Mouse (Mus musculus) right cerebral cortex, postnatal 10 days (tissue): ENCODE measurements around the gene Ephb2.

Source experiments
- DNase-seq, 2 experiments: peaks; one replicate each; pipeline ENCODE4 v3.0.0; 2021; ENCODE audit warnings: low spot score in 2 of 2

Gene Ephb2

DNA sequence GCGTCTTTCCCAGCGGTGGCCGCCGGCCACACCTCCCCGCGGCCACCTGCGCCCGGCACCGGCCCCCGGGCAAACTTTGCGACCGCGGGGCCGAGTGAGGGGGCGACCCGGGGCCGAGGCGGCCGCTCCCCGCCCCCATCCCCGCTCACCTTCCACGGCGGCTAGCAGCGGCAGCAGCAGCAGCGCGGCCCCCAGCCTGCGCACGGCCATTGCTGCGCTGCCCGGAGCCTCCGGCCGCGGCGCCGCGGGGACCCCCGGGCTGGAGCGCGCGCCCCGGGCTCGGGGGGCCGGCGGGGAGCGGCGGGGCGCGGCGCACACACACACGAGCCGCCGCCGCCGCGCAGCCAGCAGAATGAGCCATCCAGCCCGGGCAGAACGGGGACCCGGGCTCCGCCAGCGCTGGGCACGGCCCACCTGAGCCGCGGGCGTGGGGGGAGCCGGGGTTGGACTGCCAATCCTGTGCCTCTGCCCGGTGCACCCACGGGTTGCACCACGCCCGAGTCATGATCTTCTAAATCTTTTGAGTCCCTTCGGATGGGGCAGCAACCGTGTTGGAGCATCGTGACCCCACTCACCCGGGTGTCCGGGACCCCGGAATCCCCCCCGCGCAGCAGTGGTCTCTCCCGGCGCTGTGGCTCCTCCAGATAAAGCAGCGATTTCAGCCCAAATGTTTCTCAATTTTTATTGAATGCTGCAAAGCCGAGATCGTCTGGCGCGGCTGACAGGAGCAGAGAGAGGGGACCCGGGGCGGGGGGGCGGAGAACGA, at the start of gene Ephb2:
Ephb2 (minus strand) TSS at position 368 of the 766 bp plus-strand sequence.
- DNase-seq = peak; percentile 82 to 85

DNA sequence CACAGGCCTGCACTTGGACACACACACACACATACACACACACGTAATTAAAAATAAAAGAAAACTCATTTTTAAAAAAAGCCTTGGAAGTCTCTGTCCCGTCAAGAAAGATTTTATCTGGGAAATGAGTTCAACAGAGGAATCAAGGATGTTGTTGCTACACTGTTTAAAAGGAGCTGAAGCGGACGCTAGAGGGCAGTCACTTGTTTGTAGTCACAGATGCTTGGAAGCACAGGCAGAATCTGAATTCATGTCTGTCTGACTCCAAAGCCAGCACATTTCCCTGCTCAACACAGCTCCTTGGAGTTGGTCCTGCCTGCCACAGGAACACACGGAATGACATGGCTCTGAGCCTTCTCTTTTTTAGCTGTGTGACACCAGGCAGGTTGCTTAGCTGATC, 42.8 kb upstream of the Ephb2 start:
- DNase-seq = no peak

DNA sequence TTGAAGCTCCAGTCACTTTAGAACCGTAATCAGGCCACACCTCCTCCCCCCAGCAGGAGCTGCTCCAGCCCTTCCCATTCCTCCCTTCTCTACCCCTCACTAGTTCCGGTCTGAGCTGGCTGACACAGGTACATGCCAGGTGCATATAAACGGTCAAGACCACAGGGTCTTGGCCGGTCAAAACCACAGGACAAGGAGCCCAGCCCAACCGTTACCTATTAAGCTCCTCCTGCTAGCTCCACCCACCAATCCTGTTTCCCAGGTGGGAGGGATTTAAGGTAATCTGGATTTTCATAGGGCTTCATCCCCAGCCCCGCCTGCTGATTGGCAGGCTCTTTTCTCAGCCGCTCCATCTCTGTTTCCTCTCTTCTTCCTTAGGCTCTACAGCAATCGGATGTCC, 42.4 kb upstream of the Ephb2 start:
- no peak for DNase-seq

DNA sequence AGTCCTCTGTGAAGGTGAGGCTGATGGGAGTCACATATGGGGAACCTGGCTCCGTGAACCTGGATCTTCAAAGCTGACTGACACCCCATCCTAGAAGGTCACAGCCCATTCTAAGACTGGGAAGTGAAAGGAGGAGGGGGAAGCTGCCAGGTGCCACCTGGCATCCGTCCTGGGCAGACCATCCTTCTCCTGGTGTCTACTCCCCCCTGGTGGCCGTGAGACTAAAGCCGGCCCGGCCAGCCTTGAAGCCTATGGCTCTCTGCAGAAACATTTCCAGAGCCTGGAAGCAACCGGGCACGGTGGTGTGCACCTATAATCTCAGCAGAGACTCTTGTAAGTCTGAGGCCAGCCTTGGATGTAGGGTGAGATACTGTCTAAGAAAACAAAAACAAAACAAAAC, 41.2 kb upstream of the Ephb2 start:
- DNase-seq = peak; percentile 53 to 76

DNA sequence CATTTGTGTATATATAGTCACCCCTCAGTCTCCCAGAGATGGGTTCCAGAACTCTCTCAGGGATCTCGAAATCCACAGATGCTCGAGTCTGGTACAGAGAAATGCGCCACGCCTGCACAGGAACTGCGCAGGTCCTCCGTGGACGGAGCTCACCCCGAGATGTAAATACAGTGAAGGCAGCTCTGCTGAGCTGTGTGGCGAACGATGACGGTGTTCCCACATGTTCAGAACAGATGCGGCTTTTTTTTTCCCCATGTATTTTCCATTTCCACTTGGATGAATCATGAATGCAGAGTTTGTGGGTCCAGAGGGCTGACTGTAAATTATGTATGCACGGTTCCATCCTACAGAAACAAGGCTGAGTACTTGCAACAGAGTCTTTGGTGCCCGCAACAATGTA, 39.2 kb upstream of the Ephb2 start:
- no peak for DNase-seq

DNA sequence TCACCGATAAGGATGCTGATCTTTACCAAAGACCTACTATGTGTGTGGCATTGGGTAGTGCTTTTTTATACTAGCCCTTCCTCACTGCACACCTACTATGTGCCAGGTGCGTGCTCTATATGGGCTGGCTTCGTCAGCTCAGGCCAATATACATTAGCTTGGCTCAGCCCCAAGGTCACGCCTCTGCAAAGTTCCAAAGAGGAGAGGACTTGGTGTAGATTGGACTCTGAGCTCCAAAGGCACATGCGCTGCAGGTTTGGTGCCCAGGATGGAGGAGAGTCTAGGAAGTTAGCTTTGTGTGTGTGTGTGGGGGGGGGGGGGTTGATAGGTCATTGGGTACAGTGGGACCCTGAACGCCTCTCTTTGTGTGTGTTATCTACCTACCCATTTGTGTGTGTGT, 32.6 kb upstream of the Ephb2 start:
- DNase-seq = no peak

DNA sequence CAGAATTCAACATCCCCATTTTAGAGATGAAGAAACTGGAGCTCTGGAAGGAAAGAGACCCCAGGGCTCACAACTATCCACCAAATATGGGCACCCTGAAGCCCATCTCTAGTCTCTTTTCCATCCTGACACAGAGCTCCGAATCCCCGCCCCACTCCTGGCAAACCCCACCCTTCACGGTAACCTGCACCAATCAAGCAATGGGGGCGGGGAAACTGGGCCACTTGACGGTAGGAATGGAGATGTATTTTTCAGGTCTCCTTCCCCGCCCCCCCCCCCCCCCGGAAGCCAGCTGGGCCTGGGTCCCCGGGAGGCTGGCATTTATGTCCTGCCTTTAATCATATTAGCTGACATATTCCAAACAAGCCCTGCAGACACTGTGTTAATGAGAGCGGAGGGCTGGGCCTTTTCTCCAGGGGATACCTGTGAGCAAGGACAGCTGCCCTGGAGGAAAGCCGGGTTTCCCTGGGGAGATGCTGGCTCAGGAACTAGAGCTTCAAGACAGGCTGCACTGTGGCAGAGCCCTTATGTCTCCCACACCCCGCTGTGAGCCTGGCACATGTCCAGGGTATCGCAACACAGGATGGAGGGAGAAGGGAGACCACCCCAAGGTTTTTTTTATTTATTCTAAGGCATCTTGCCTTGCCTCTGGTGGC, 32.0 kb upstream of the Ephb2 start:
- peak in 1 of 2 experiments; percentile 53 for DNase-seq

DNA sequence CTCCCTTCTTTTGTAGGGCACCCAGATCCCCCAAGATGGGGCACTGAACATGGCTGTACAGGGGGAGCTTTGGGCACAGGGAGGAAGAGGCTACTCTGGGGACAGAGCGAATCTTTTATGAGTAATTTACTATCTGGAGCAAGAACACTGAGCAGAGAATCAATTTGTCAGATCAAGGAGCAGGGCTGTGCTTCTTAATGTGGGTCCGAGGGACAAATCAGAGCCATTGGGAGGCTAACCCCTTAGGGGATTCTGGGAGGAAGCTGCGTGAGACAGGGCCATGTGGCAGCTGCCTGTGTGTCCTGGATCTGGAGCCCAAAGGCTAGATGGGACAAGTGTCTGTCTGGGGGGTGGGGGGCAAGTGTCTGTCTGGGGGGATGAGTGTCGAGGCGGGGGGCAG, 29.7 kb upstream of the Ephb2 start:
- DNase-seq = no peak

DNA sequence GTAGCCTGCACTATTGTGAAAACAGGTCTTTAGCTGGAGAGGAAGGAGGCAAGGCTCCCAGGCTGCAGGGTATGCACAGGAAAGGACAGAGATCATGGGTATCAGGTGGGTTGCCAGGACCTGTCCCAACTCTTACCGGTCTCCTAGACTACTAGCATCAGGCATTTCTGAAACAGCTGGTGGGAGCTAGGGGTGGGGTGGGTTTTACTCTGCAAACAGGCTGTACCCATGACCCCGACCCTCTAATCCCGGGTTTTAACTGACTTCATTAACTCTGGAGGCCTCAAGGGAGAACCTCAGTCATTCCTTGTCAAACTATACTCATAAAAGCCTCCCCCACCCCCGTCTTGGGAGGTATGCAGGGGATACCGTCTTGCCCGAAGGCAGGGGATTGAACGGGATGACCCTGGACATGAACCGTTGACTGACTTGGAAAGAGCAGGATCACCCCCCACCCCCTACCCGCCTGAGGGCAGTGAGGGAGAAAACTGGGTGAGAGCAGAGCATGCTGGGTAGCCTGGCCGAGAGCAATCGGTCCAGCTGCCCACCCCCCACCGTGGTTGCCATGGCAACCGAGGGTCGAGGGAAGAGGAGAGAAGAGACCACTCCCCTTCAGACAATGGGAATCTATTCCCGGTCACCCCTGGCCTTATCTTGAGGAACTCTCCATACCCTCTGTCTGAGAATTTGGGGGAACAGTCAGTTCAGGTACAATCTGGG, 29.1 kb upstream of the Ephb2 start:
- no peak for DNase-seq

DNA sequence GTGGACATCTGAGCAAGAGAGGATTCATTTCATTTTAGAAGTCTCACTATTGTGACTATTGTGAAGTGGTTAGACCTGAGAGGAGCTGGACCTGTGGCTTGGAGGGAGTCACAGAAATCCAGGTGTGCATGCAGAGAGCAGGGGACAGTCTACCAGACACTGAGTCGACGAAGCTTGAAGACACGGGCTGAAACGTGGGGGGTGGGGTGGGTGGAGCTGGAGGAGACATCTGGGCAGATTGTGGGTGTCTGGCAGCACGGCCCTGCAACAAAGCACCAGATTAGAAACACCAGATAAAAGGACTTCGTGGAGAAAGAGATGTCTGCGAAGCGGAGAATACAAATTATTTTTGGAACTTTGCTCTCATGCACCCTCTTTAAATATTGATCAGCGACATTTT, 27.7 kb upstream of the Ephb2 start:
- DNase-seq = no peak

DNA sequence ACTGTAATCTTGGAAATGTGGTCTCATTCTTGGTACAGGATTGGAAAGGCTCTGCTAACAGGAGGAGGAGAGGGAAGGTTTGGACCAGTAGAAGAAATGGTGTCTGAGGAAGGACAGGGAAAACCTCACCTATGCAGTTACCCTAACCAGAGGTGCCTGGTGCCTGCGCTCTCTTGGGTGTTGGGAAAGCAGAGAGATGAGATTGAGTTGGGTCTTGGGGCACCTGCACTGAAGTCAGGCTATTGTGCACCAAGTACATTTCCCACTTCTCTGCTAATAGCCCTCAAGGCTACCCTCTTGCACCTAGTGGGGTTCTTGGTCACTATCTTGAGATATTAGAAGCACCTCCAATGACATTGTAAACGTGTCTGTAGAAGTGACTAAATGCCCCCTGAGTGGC, 26.6 kb upstream of the Ephb2 start:
- no peak for DNase-seq

DNA sequence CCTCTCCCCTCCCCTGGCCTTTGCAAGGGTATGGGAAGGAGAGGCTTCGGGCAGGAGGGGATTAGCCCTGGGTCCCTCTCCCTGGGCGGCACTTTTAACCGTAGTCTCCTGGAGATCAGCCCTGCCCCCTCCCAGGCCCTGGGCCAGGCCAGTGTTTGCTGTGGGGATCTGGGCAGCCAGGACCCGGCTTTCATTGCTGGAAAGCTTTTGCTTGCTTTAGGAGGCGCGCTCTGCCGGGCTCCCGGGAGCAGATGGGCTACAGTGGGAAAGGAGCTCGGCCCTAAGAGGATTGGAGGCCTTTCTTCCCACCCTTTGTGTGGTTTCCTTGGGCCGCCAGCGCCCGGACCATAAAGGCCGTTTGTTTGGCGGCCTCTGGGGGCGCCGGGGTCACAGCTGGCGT, 26.0 kb upstream of the Ephb2 start:
- DNase-seq = peak; percentile 39 to 50

DNA sequence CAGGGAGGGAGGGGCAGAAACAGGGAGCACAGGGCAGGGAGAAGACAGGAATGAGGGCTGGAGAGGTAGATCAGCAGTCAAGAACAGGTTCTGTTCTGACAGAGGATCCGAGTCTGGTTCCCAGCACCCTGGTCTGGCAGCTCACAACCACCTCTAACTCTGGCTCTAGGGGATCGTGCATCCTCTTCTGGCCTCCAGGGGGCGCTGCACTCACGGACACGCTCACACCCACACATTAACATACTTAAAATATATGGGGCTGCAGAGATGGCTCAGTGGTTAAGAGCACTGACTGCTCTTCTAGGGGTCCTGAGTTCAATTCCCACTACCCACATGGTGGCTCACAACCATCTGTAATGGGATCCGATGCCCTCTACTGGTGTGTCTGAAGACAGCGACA, 24.2 kb upstream of the Ephb2 start:
- no peak for DNase-seq

DNA sequence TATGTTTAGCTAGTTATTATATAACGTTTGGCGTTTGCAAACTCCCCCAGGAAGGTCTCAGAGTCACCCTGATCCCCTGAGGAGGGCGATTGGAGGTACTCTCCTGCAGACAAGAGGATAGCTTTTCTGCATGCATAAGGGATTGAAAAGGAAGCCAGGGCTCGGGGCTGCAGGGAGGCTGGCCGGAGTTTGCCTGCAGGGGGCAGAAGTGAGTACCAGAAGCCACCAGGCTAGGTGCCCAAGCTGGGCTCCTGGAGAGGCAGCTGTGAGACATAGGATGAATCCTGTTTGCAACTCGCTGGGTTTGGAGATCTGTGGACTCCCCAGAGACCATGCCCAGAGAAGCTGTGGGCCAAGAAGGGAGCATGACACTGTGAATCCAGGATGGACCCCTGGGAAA, 19.3 kb upstream of the Ephb2 start:
- DNase-seq = no peak

DNA sequence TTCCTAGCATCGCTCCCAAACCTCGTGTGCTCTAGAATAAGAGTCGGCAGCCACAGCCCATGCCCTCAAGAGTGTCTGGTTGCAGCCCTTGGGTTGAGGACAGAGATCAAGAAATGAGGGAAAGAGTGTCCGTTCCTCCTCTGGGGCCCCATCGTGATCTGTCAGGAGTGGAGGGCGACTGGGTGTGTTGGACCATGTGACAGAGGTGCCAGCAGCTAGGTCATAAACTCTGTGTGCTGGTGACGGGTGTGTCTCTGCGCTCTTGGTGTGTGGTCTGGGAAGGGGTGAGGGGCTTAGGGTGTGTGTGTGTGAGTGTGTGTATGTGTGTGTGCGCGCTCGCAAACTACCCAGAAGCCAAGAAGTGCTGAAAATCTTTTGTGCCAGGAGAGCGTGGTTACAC, 17.2 kb upstream of the Ephb2 start:
- no peak for DNase-seq

DNA sequence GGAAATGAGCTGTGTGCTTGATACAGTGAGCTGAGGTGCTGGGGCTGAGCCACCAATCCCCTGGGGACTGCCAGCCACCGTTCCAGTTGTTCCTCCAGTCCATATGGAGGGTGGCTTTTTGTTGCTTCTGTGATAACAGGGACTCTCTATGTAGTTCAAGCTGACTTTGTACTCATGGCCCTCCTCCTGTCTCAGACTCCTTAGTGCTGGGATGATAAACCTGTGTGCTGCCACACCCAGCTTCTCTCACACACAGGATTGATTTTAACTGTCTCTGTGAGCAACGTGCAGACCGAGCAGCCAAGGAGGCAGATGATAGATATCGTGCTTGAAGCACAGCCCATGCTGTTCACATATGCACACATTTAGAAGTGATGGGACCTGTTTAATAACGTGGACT, 16.3 kb upstream of the Ephb2 start:
- no peak for DNase-seq

DNA sequence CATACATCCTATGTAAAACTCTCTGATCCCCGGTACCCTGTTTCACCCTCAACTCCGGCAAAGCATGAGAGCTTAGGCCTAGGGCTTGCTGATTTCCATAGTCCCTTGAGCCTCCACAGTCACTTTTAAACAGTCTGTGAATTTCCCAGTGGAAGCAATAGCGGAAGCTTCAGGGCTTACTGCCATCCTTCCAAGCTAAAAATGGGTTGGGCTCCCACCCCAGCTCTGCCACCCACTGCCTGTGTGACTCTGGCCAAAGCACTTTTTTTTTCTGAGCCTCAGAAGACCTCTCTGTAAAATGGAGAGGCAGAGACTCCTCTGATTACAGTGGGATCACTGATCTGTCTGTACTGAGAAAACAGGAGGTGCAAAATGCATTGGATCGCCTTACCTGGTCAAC, 12.8 kb upstream of the Ephb2 start:
- peak; percentile 56 to 68 for DNase-seq

DNA sequence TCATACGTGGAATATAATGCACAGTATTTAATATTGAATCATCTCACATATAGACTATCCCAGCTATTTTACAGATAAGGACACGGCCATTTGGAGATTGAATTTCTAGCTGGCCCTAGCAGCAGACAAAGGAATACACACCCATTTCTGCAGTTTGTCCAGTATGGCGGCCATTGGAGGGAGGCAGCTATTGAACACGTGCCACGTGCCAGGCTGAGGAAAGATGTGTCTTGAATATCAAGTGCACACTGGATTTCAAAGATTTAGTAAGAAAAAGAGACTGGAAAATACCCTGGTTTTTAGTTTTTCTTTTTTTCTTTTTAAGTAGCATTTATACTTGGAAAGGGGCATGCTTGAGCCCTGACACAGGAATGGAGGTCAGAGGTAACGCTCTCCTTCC, 11.4 kb upstream of the Ephb2 start:
- no peak for DNase-seq

DNA sequence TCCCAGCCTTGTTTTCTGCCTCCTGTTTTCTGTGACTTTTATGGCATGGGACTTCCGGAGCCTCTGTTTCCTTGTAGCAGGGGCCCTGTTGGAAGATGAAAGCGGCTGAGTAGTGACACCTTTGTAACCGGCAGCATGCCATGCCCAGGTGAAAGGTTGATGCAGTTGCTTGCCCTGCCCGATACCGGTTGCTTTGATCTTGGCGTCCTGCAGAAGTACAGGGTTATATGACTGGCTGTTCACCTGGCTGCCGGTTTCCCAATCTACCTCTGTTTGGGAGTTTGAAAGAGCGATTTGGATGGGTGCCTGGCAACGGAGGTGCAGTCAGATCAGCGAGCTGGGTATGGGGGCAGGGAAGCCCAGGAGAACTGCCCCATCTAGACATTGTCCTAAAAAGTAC, 7.0 kb upstream of the Ephb2 start:
- no peak for DNase-seq

DNA sequence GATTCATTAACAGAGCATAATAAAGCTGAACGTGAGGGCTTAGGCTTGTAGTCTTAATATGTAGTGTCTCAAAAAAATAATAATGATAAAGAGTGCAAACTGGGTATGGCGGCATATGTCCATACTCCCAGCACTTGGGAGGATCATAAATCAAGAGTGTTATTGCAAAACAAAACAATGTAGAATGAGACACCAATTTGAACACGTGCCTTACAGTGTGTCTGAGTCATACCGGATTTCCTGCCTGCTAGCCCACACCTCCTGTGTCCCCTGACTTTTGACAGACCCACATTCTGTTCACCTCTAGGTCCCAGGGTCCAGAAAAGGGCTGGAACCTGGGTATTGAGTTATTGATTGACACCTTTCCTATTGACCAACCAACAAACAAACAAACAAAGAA, 6.2 kb upstream of the Ephb2 start:
- DNase-seq = no peak

DNA sequence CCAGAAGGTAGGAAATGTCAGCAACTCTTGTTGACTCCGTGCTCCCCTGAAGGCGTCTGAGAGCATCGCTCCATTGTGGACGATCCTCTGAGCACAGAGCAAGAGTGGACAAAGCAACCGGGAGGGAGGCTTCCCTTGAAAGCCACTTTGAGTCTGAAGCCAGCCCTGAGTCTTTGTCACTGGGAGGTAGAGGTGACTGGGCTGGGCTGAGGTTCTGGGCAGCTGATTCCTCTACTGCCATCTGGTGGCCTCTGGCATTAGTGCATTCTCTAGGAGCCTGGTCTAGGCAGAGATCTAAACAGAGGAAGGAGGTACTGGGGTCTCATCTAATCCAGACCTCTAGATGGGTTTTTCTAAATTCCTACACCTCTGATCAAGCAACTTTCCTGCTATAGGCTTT, 5.3 kb upstream of the Ephb2 start:
- DNase-seq = peak; percentile 85 to 89

DNA sequence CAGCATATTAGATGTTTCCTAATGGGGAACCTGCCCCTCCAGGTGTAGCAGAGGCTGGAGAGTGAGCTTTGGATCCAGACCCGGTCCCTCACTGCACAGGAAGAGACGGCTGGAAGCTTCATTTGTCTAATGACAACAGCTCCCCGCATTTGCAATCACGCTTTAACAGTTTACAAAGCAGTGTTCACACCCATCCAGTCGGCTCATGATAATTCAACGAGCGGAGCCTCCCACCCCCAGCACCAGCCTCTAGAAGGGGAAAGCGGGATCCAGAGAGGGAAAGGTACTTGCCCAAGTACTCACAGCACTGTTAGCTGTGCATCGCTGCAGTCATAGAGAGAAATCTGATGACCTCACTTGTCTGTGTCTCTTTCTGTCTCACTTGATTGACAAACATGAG, 2.7 kb upstream of the Ephb2 start:
- DNase-seq = peak in 1 of 2 experiments; percentile 33

DNA sequence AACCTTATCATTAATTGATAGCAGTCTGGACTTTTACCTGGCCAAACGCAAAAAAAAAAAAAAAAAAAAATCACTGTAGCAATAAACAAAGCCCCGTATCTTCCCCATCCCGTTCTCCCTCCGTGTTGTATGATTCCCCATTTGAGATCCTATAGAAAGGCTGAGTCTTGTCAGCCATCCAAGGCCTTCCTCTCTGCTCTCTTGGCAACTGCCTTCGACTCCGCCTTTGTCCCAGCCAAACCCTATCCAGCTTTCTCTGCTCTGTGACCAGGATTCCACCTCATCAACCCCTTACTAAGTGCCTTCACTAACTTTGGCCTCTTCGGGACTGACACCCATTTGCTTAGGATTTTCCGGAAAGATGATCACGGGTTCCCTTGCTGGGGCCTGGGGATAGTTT, 2.2 kb upstream of the Ephb2 start:
- DNase-seq = peak in 1 of 2 experiments; percentile 28
